Mouse (Mus musculus): ENCODE measurements around the gene Sirt1. TPM values are rescaled to one million over a fixed set of nuclear protein-coding genes. Genes with fewer than 3 reads are reported as not detected.
A peak's percentile ranks its signal among the peaks of the same experiment; 100 is the strongest.

The Sirt1 gene
- total and polyA plus RNA-seq, 3 experiments, result 9.1 to 19.8 TPM; not detected in 1

DNA sequence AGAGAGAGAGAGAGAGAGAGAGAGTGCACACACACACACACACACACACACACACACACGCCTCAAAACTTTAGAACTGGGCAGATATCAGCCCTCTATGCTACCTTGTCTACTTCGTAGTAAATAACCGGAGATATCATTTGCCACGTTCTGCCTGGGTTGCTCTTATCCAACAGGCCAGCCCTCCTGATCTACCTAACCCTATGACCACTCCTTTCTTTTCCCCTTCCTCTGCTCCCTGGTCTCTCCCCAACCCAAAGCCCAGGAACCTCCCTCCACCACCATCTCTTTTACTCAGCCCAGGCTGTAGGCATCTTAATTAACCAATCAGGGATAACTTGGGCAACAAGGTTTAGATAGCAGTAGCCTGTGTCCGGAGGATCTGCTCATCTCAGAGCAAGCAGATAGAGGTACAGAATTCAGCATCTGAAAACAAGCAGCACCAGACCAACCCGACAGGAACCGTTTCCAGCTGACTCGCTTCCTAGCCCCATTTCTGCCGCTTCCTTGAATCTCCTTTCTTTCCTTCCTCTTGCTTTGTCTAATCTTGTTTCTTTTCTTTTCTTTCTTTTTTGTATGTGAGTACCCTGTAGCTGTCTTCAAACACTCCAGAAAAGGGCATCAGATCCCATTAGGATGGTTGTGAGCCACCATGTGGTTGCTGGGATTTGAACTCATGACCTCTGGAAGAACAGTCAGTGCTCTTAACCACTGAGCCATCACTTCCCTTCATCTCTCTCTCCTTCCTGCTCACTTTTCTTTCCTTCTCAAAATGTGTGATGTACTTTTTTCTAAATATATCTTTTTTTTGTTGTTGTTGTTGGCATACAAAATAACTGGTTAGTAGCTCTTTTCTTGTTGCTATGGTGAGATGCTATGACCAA, 42.3 kb upstream of the Sirt1 start (continued):
- TF ChIP-seq CHD2 (IDR thresholded peaks at IDR 0.05; ENCODE audit: low read length) (no peak), ZKSCAN1 (IDR thresholded peaks at IDR 0.05; ENCODE audit: low read depth, low read length) (no peak), NELFE (IDR thresholded peaks at IDR 0.05; ENCODE audit: low read depth, low read length) (no peak), MAX (IDR thresholded peaks at IDR 0.05; ENCODE audit: low read length) (no peak; the same call in 1 of the 2 replicates)

DNA sequence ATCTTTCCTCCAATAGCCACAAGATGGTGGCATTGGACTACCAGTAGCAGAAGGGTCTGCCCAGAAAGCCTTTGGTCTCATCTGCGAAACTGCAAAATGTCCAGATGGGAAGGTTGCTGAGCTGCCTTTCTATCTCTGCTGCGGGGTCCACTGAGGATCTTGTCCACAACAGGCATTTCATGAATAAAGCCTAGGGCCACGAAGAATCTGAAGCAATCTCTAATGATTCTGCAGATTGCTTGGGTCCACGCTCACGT, 41.2 kb upstream of the Sirt1 start:
- peak overlapping the region; percentile 33 to 39 for H3K4me3 ChIP-seq (ENCODE audit: control insufficient read depth in 1 of 2, insufficient read depth in 1 of 2, low read depth in 2 of 2, low read length in 2 of 2)
- H3K4me1 ChIP-seq (ENCODE audit: control insufficient read depth in 1 of 2, insufficient read depth in 2 of 2, low read length in 2 of 2), result no peaks in the 10 kb centered on the region; a peak in 1 of 4 replicates
- H3K9ac ChIP-seq (ENCODE audit: control insufficient read depth, low read depth, low read length, poor library complexity, severe bottlenecking), result peak overlapping the region; percentile 34
- H3K27ac ChIP-seq (ENCODE audit: control insufficient read depth, low read depth, low read length), result no peak overlapping the region
- TF ChIP-seq CTCF (IDR thresholded peaks at IDR 0.05 in 2 of 3, conservative IDR thresholded peaks at IDR 0.05 in 1 of 3; ENCODE audit: control insufficient read depth in 1 of 3, insufficient read depth in 1 of 3, low read depth in 2 of 3, low read length in 3 of 3, poor library complexity in 1 of 3, severe bottlenecking in 1 of 3) (peak in 2 of 3 experiments; percentile 49; a peak in 4 of 6 replicates), SIN3A (IDR thresholded peaks at IDR 0.05; ENCODE audit: low read length) (0 out of 2 replicates have a peak, but pooled peaks have one; percentile 14), MYC (IDR thresholded peaks at IDR 0.05; ENCODE audit: low read depth, low read length) (no peak), ZC3H11A (IDR thresholded peaks at IDR 0.05; ENCODE audit: low read depth, low read length) (peak; percentile 73), RAD21 (IDR thresholded peaks at IDR 0.05; ENCODE audit: low read depth, low read length) (peak; percentile 77), CHD2 (IDR thresholded peaks at IDR 0.05; ENCODE audit: low read length) (no peak), SMC3 (IDR thresholded peaks at IDR 0.05; ENCODE audit: low read depth, low read length) (peak; percentile 52)
- DNase-seq (ENCODE audit: low read depth, low spot score), result peak; percentile 77
- no peaks in the 10 kb centered on the region for H3K36me3 ChIP-seq (ENCODE audit: control insufficient read depth in 1 of 2, insufficient read depth in 2 of 2, low read length in 2 of 2)
- no peaks in the 10 kb centered on the region for H3K79me2 ChIP-seq (ENCODE audit: control insufficient read depth, insufficient read depth, low read length, poor library complexity)
- H3K27me3 ChIP-seq (ENCODE audit: control insufficient read depth in 1 of 2, insufficient read depth in 2 of 2, low read length in 2 of 2), result no peaks in the 10 kb centered on the region; a peak in 1 of 4 replicates
- H3K9me3 ChIP-seq (replicated peaks; ENCODE audit: insufficient read depth, low read length), result no peaks in the 10 kb centered on the region

DNA sequence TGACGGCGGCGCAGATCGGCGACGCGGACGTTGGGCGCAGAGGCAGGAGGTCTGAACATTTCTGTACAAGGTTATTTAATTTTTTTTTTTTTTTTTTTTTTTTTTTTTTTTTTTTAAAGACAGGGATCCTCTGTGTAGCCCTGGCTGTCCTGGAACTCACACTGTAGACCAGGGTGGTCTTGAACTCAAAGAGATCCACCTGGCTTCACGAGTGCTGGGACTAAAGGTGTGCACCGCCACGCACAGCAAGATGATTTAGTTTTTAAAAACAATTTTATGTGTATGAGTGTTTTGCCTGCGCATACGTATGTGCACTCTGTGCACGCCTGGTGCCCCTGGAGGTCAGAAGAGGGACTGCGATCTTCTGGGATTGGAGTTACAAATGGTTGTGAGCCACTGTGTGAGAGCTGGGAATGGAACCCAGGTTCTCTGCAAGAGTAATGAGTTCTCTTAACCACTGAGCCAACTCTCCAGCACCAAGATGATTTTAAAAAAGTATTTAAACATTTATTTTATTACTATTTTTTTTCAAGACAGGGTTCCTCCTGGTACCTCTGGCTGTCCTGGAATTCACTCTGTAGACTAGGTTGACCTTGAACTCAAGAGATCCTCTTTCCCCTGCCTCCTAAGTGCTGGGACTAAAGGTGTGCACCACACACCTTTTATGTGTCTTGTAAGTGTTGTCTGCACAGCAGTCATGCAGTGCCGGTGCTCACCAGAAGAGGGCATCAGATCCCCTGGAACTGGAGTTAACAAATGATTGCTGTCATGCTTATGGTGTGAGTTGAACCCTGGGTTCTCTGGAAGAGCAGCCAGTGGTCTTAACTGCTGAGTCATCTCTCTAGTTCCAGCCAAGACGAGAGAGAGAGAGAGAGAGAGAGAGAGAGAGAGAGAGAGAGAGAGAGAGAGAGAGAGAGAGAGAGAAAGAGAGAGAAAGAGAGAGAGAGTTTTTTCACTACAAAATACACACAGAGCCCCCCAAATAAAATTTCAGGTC, 40.5 kb upstream of the Sirt1 start, which contains the start of gene Gm7075:
Gene Gm7075, minus strand, starts transcription at position 51 of the 997 bp plus-strand sequence.
- Histone ChIP-seq H3K4me3 (ENCODE audit: control insufficient read depth in 1 of 2, insufficient read depth in 1 of 2, low read depth in 2 of 2, low read length in 2 of 2) (peak within 1 kb of the TSS; percentile 33 to 39), H3K36me3 (ENCODE audit: control insufficient read depth in 1 of 2, insufficient read depth in 2 of 2, low read length in 2 of 2) (no peaks in the 10 kb centered on the region), H3K27me3 (ENCODE audit: control insufficient read depth in 1 of 2, insufficient read depth in 2 of 2, low read length in 2 of 2) (no peaks in the 10 kb centered on the region; a peak in 1 of 4 replicates), H3K4me1 (ENCODE audit: control insufficient read depth in 1 of 2, insufficient read depth in 2 of 2, low read length in 2 of 2) (peaks cover 0 to 4% of the 10 kb centered on the region in 2 experiments; a peak in 1 of 4 replicates), H3K79me2 (ENCODE audit: control insufficient read depth, insufficient read depth, low read length, poor library complexity) (no peaks in the 10 kb centered on the region), H3K9me3 (replicated peaks; ENCODE audit: insufficient read depth, low read length) (no peaks in the 10 kb centered on the region), H3K9ac (ENCODE audit: control insufficient read depth, low read depth, low read length, poor library complexity, severe bottlenecking) (peak within 1 kb of the TSS; percentile 34), H3K27ac (ENCODE audit: control insufficient read depth, low read depth, low read length) (no peak within 1 kb of the TSS)
- TF ChIP-seq JUND (IDR thresholded peaks at IDR 0.05; ENCODE audit: low read depth, low read length) (peak; percentile 94), UBTF (IDR thresholded peaks at IDR 0.05; ENCODE audit: borderline replicate concordance, insufficient read depth, low read depth, low read length) (no peak), MAZ (IDR thresholded peaks at IDR 0.05; ENCODE audit: low read depth, low read length) (0 out of 2 replicates have a peak, but pooled peaks have one; percentile 41), ZMIZ1 (IDR thresholded peaks at IDR 0.05; ENCODE audit: low read depth, low read length) (no peak), MAX (IDR thresholded peaks at IDR 0.05; ENCODE audit: low read length) (no peak), TCF12 (IDR thresholded peaks at IDR 0.05; ENCODE audit: low read depth, low read length) (no peak), SIN3A (IDR thresholded peaks at IDR 0.05; ENCODE audit: low read length) (peak; percentile 30; the same call in 1 of the 2 replicates), USF2 (IDR thresholded peaks at IDR 0.05; ENCODE audit: borderline replicate concordance in 1 of 2, insufficient read depth in 1 of 2, low read depth in 1 of 2, low read length in 2 of 2) (no peak), SMC3 (IDR thresholded peaks at IDR 0.05; ENCODE audit: low read depth, low read length) (peak; percentile 61), KAT2A (conservative IDR thresholded peaks at IDR 0.05; ENCODE audit: low read depth, low read length) (no peak), TAL1 (IDR thresholded peaks at IDR 0.05; ENCODE audit: low read length) (no peak), CTCF (IDR thresholded peaks at IDR 0.05 in 2 of 3, conservative IDR thresholded peaks at IDR 0.05 in 1 of 3; ENCODE audit: control insufficient read depth in 1 of 3, insufficient read depth in 1 of 3, low read depth in 2 of 3, low read length in 3 of 3, poor library complexity in 1 of 3, severe bottlenecking in 1 of 3) (peak; percentile 61 to 75 (median 72)), RAD21 (IDR thresholded peaks at IDR 0.05; ENCODE audit: low read depth, low read length) (peak; percentile 33), ZC3H11A (IDR thresholded peaks at IDR 0.05; ENCODE audit: low read depth, low read length) (peak; percentile 33; the same call in 1 of the 2 replicates), GATA1 (IDR thresholded peaks at IDR 0.05; ENCODE audit: low read depth, low read length) (no peak), MEF2A (IDR thresholded peaks at IDR 0.05; ENCODE audit: extremely low read depth, insufficient replicate concordance, low read depth, low read length, poor library complexity, severe bottlenecking) (no peak)
- DNase-seq (ENCODE audit: low read depth, low spot score), result peak; percentile 91
